Mouse (Mus musculus) CD8-positive naive resting alpha-beta T cell, adult 2 months (primary cell): ENCODE measurements at regions not wholly inside any gene's neighbourhood (a gene's known extent, or its start where the extent isn't known, plus 50 kb on each side); places are given as distances from the start of the nearest gene placed in this dataset.

Experiments used
- DNase-seq, 2 experiments: peaks; one replicate each; pipeline ENCODE4 v3.0.0; 2022; ENCODE audit warnings: low read depth in 2 of 2, low spot score in 2 of 2

DNA sequence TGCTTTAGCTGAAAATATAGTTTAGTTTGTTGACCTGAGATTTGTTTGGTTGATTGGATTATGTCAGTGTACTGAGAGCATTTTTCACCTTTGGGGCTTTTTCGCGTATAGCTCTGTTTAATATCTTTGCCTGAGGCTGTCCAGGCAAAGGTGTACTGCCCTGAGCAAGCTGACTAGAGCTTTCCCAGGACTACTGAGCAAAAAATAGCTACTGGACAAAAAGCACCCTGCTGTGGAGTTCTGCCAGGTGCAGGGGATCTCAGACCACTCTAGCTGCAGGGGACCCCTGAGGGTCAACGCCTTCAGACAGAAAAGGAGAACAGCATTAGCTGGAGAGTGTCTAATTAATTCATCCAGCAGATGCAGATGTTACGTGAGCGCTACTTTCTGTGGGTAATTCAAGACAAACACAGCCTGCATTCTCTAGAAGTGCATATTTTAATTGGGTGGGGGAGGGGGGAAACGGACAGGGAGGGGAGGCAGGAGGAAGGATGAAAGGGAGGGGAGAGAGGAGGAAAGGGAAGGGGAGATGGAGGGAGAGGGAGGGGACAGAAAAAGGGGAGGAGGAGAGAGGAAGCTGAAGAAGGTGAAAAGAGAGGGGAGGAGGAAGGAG lies 61.7 kb downstream of the Thnsl1 start:
- no peak for DNase-seq

DNA sequence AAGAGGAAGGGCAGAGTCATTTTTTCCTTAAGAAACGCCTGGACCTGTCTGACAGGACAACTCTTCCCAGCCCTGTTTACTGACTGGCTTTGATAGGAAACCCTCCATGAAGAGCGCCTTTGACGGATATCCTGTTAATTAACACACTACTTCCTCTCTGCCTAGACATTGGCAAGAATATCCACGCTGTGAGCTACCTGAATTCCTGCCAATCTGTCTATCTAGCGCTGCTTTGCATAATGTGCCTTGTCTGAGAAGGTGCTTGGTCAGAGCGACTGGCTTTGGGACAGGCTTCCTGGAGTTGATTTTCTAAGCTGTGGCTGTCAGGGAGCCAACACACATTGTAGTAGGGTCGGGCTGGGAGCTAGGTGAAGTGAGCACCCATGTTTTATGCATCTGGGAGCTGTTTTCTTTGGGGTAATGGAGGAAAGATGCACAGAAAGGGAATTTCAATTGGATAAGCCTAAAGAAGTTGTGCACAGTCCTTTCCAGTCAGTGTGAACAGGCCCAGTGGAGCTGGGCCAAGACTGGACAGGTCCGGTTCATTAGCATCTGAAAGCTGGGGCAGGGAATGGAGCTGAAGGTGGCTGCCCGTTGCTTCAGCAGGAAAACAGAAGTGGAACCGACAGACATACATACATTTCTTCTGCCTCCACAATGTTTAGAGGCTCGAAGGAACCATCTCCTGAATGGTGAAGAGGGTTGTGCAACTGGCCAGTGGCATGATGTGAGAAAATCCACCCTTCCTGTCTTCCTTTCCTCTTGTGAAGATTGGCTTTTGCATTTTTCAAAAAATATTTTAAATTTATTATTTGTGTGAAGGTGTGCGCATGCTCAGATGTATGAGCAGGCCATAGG lies 64.7 kb downstream of the Thnsl1 start:
- DNase-seq: no peak

DNA sequence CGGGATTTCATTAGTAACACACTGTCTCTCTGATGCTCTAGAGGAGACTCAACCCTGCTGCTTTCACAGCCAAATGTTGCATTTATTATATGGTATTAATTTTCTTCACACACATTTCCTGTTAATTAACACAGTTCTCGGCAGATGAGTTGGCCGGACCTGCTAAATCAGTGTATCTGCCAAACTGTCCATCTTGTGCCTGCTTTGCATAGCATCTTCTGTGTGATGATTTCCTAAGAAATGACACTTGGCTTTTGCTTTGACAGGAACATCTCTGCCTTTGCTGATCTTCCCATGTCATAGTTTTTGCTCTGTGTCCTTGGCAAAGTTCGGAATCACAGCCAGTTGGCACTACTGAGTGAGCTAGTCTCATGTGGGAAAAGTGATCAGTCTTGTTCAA lies 67.9 kb downstream of the Thnsl1 start:
- no peak for DNase-seq

DNA sequence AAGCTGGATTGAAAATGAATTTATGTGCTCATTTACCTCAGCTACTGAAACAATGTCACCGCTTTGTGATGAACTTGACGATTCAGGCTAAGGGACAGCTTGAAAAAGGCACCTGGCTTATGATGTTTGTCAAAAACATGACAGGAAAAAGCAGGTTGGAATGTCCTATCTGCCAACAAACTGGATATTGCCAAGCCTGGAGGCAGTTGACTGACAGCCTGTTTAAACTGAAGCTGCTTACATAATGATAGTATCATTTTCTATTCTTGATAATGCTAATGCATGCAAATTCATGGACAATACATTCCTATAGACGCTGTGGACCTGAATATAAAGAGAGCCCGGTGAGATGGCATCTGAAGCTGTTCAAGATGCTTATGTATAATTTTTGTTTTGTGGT lies 69.8 kb downstream of the Thnsl1 start:
- DNase-seq: no peak

DNA sequence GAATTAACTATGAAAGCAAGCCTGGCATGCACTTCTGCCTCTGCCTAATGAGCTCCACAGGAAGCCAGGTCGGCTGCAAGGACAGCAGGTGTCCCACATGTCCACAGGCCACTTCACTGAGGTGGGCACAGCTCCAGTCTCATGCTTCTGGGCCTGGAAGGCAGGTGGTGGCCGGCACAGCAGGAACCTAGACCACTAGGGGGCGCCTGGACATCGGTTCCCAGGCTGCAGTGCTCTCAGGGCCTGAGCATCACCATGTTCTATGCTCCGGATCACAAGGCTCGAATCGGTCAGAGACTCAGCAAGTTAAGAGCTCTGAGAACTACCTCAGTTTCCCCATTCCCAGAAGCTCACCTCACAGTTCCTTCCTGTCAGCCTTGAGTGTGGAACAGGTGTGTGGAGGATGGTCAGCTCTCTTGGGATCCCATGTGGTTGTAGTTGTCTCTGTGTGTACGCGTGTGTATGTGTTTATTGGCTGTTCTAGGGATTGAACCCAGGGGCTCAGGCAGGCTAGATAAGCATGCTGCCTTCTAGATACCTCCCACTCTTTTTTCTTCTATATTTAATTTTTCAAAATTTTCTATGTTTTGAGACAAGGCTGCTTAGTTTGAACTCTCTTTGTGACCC lies 75.4 kb downstream of the Thnsl1 start:
- peak; percentile 33 to 41 for DNase-seq

DNA sequence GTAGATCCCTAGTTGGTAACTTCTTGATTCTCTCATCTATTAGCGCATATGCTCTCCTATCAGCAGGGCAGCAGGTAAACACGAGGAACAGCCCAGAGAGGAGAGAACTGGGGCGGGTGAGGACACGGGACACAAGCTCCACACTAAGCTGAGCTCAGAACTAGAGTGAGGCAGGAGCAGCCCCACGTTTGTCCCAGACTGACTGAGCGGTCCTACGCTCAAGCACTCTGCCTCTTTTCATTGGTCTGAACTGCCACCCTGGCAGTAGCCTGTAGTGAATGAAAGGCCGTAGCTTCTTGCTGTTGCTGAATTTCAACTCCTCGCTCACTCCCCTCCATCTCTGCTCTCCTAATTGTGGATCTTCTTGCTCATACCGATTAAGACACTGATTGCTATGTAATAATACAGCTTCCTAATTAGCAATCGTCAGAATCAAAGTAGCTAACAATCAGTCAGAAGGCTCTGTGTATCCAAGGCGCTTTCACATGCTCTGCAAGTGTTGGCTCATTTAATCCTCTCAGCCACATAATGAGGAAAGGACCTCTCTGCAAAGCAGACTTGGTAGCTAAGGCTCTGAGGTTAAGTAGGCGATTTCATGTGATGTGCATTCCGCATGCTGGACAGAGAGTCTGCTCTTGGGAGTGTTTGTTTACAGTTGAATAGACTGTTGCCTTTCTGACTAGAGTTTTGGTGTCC lies 77.1 kb downstream of the Thnsl1 start:
- DNase-seq: no peak

DNA sequence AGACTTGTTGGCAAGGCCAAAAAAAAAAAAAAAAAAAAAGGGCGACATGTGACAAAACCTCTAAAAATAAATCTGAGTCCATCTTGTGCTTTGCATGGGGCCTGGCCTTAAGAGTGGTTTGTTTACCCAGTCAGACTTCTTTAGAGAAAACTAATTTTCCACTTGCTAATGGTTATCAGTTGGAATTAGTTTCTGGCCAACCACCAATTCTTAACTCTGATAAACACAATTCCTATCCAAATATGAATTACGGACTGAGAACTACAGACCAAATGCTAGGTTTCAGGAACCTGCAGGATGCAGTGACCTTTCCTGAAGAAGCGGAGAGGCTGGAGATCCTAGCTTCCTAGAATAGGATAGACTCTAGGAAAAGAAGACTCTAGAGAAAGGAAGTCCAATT lies 79.4 kb downstream of the Thnsl1 start:
- no peak for DNase-seq

DNA sequence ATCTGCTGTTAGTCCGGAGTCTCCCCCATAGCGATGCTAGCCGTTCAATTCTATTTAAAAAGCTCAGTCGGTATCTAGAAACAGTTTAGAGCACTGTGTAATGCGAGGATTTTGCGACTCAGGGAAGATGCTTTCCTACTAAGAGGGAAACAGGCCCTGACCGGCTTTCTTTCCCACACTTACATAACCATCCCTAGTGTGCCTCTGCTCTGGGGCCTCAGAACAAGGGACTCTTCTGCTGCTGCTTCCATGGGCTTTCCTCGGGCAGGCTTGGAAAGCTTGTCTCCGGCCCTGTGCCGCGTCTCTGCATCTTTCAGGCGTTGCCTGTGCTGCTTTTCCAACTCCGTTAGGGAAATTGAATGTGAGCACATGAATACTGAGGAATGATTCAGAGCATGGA lies 79.6 kb upstream of the Gpr158 start:
- no peak for DNase-seq

DNA sequence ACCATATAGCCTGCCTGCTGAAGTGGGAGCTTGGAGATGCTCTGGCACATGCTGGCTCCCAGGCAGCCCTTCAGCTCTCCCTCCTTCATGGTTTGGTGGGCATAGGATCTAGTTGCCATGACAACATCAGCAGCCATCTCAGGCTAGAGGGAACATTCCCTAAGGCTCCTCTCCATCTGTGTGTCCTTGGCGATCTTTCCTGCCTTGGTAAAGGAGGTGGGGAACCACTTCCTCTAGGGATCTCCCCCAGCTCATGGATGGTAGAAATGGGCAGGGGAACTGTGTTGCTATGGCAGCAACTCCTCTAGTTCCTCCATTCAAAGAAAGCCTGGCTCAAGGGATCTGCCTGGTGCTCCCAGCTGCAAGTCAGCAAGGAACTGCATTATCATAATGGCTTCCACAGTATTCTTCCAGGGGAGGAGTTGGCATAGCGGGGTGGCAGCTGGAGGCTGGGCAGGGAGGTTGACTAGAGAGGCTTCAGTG lies 74.6 kb upstream of the Gpr158 start:
- no peak for DNase-seq

DNA sequence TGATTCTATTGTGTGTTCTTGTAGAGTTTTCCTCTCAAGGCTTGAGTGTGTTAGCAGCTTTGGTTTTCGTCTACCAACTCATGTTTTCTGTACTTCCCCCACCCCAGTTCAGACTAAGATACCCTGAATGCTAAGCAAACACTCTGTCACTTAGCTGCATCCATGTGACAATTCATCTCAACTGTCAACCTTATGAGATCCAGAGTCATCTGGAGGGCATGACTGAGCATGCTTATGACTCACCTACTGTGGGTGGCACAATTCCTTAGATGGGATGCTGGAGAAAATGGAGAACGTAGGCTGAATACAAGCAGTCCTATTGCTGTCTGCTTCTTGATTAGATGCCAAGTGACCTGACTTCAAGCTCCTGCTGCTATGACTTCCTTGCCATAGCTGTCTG lies 73.3 kb upstream of the Gpr158 start:
- no peak for DNase-seq

DNA sequence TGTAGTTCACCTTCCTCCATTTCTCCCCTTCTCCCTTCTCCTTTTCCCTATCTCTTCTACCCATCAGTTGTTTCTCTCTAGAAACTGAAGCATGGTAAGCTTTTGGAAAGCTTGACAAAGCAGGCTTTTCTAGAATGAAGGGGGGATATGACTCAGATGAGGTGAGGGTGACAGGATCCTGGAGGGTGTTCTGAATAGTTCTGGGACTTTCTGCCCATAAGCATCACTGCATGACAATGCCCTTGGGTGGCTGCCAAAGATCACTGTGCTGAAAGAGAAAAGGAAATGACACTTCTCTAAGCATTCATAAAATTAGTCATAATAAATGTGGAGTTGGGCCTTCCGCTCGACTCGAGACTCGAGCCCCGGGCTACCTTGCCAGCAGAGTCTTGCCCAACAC lies 67.7 kb upstream of the Gpr158 start:
- no peak for DNase-seq
